Mouse (Mus musculus) embryonic fibroblast, embryonic 13.5 days (primary cell): ENCODE data around the gene Slc39a11.

ENCODE experiments used
- CTCF ChIP-seq: IDR thresholded peaks from 2 replicates; pipeline ENCODE4 v1.5.1; 2011; ENCODE audit warnings: mild to moderate bottlenecking, control low read depth, low read length, moderate library complexity, borderline replicate concordance; ENCODE audit not compliant: insufficient read depth
- POLR2A ChIP-seq: IDR thresholded peaks from 2 replicates; pipeline ENCODE4 v1.6.1; 2011; ENCODE audit warnings: low read depth, mild to moderate bottlenecking, control low read depth, low read length, moderate library complexity

- TF ChIP-seq CTCF (no peak), POLR2A (no peak)
Observed at GRCm38 (mm10) chr11:113490530-113491520, 159.1 kb downstream of the Slc39a11 start.
